9 mouse cellular contexts compared by ENCODE assay signal in genomic region chr1:38769920-38770319, GRCm38 (mm10).
DNase-seq lines count a peak whose midpoint lies in the region; ATAC-seq and TF ChIP-seq lines count a peak whose summit lies in the region.
"Had no signal": no experiment of that assay in that cellular context is flagged by ENCODE, and none has a peak within 500 bp of the region (broad histone marks: within the 10 kb centered on the region; RNA-seq: fewer than 3 reads in every experiment).

No protein-coding gene starts in this region.

- no peak for ATAC-seq in limb, embryonic 14.5 days (ENCODE audit: low FRiP score, low read depth)
- no peak for ATAC-seq in activated CD4-positive, CD25-positive, alpha-beta regulatory T cell, adult 4 months

- DNase-seq in kidney, adult 2 months, result peak; percentile 12
- DNase-seq in kidney, adult 11 months, result no peak
- DNase-seq in NIH3T3 (ENCODE audit: low read depth), result peak; percentile 74
- peak; percentile 93 to 95 for DNase-seq in cerebellum, postnatal 10 days
- DNase-seq in heart, postnatal 36 days, result peak; percentile 39 to 67
- peak; percentile 74 for DNase-seq in limb, embryonic 14.5 days (ENCODE audit: low spot score)
- peak; percentile 80 to 84 for DNase-seq in right cerebral cortex, adult 2 months (ENCODE audit: low spot score in 2 of 2)

- TF ChIP-seq CTCF in kidney, adult 2 months (conservative IDR thresholded peaks at IDR 0.05; ENCODE audit: insufficient read depth, insufficient read length, low read depth, low read length), result peak; percentile 40; the same call in 1 of the 2 replicates

- H3K4me3 ChIP-seq in kidney, adult 2 months (ENCODE audit: insufficient read depth, low read depth, low read length), result no peak overlapping the region
- H3K4me3 ChIP-seq in limb, embryonic 14.5 days (replicated peaks; ENCODE audit: low read length), result no peak overlapping the region
- H3K4me3 ChIP-seq: neural tube, embryonic 12.5 days had no signal

- no peak overlapping the region for H3K27ac ChIP-seq in kidney, adult 2 months (ENCODE audit: insufficient read depth, low read depth, low read length)
- peak overlapping the region; percentile 71 for H3K27ac ChIP-seq in limb, embryonic 14.5 days (replicated peaks; ENCODE audit: low read depth, low read length)
- H3K27ac ChIP-seq: neural tube, embryonic 12.5 days had no signal

- H3K27me3 ChIP-seq in kidney, adult 2 months (replicated peaks; ENCODE audit: control insufficient read depth, insufficient read depth, low read length), result no peaks in the 10 kb centered on the region
- no peaks in the 10 kb centered on the region for H3K27me3 ChIP-seq in limb, embryonic 14.5 days (ENCODE audit: control insufficient read depth, insufficient read depth, low read length)
- H3K27me3 ChIP-seq: neural tube, embryonic 12.5 days had no signal

- H3K4me2 ChIP-seq in limb, embryonic 14.5 days (replicated peaks; ENCODE audit: low read depth, low read length, severe bottlenecking), result no peak overlapping the region
- H3K4me2 ChIP-seq: neural tube, embryonic 12.5 days had no signal

- intact Hi-C loops in heart, postnatal 36 days (cut with DNase I), result loop anchor here (5.0 kb wide), 3 partner anchors 453 to 568 kb away; no protein-coding TSS in a partner anchor

- TF ChIP-seq POLR2A in kidney, adult 2 months (IDR thresholded peaks at IDR 0.05; ENCODE audit: low read depth, low read length), result no peak
- no peak for TF ChIP-seq POLR2A in limb, embryonic 14.5 days (IDR thresholded peaks at IDR 0.05; ENCODE audit: borderline replicate concordance, extremely low read depth, insufficient read depth, insufficient read length)

- H3K9ac ChIP-seq in limb, embryonic 14.5 days (ENCODE audit: low read depth, low read length, severe bottlenecking), result no peak overlapping the region
- H3K9ac ChIP-seq: neural tube, embryonic 12.5 days had no signal

- H3K36me3 ChIP-seq in kidney, adult 2 months (ENCODE audit: control insufficient read depth, insufficient read depth, low read length), result no peaks in the 10 kb centered on the region
- H3K36me3 ChIP-seq in limb, embryonic 14.5 days (ENCODE audit: control insufficient read depth, insufficient read depth, low read length), result no peaks in the 10 kb centered on the region
- H3K36me3 ChIP-seq: neural tube, embryonic 12.5 days had no signal

- no peaks in the 10 kb centered on the region for H3K4me1 ChIP-seq in kidney, adult 2 months (ENCODE audit: control insufficient read depth, insufficient read depth, low read length)
- H3K4me1 ChIP-seq in limb, embryonic 14.5 days (ENCODE audit: control insufficient read depth, insufficient read depth, low read length), result peaks cover 47% of the 10 kb centered on the region

- peaks cover 3% of the 10 kb centered on the region; the same call in 1 of the 2 replicates for H3K9me3 ChIP-seq in limb, embryonic 14.5 days (ENCODE audit: control insufficient read depth, low read length)
- H3K9me3 ChIP-seq: neural tube, embryonic 12.5 days had no signal

- 26% methylated on average over 6 of the region's 6 CpGs for WGBS in kidney, adult 2 months
- WGBS in limb, embryonic 14.5 days, result 14% methylated on average over 6 of the region's 6 CpGs
